Mouse (Mus musculus) megakaryocyte, embryonic 14.5 days (primary cell): ENCODE data around the gene Ppp2r5a. TPM values are rescaled to one million over a fixed set of nuclear protein-coding genes. Genes with fewer than 3 reads are reported as not detected.

Source experiments
- H3K27me3 ChIP-seq: replicated peaks from 2 replicates; pipeline ENCODE3; 2012; ENCODE audit warnings: inconsistent platforms
- H3K36me3 ChIP-seq: replicated peaks from 2 replicates; pipeline ENCODE3; 2012; ENCODE audit warnings: low read length, inconsistent platforms, mixed read lengths
- H3K4me1 ChIP-seq: 2 replicates; pipeline ENCODE4 v1.6.1; 2012; ENCODE audit warnings: inconsistent platforms
- H3K4me3 ChIP-seq: replicated peaks from 2 replicates; pipeline ENCODE3; 2012; ENCODE audit warnings: moderate library complexity, mild to moderate bottlenecking, inconsistent platforms
- H3K9me3 ChIP-seq: 2 replicates; pipeline ENCODE4 v1.6.1; 2012; ENCODE audit warnings: inconsistent platforms
- FLI1 ChIP-seq: IDR thresholded peaks from 2 replicates; pipeline ENCODE4 v1.6.1; 2012; ENCODE audit warnings: low read length, inconsistent platforms, mixed read lengths
- GATA1 ChIP-seq: IDR thresholded peaks from 3 replicates; pipeline ENCODE4 v1.6.1; 2012; ENCODE audit warnings: mixed read lengths, low read length, inconsistent platforms, borderline replicate concordance
- polyA plus RNA-seq: library from polyadenylated mRNA; stranded (reverse); fragments of >175 nt; gene quantifications from 2 replicates; pipeline ENCODE4 v1.2.3, GENCODE M21; 2012; ENCODE audit warnings: low replicate concordance; ENCODE audit not compliant: insufficient read depth

Gene Ppp2r5a
- polyA plus RNA-seq, 1 experiment = 55.5 TPM

DNA sequence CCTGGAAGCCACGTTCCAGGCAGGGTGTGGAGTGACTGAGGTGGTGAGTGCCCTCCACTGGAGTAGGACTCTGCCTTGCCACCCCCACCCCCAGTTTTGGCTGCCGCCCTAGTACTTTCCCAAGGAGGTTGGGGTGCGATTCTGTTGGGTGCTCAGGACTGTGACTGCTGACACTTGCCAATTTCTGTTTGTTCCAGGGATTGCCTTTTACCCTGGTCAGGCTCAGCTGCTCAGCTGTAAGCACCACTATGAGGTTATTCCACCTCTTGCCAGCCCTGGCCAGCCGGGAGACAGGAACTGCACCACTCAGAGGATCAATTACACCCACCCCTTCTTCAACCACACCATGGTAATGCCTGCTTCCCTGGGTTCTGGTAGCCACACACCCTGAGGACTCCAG, 62.5 kb downstream of the Ppp2r5a start:
- Histone ChIP-seq H3K27me3 (peaks cover 4% of the 10 kb centered on the region), H3K9me3 (peaks cover 15% of the 10 kb centered on the region), H3K4me1 (peaks cover 7% of the 10 kb centered on the region; the same call in 1 of the 2 replicates), H3K36me3 (peaks cover 82% of the 10 kb centered on the region), H3K4me3 (no peak overlapping the region)
- TF ChIP-seq GATA1 (no peak), FLI1 (no peak)

DNA sequence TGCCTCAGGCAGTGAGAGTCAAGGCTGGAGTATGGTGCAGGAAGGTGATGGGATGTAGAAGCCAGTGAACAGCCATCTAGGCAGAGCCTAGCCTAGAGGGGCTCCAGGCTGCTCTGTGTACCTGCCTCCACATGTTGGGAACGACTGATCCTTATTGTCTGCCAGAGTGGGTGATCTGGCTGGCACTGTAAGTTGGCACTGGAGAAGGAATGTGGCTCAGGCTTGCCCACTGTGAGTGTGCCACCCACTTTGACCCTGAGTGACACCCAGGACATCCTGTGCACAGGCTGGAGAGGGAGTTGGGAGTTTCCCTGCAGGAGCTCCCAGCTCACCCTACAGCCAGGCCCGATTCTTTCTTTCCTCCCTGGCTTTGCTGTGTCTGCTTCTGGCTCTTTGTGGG, 63.2 kb downstream of the Ppp2r5a start:
- TF ChIP-seq FLI1 = no peak
- no peak for TF ChIP-seq GATA1
- H3K36me3 ChIP-seq = peaks cover 76% of the 10 kb centered on the region

GRCm38 (mm10) chr1:191334500-191334899, 68.6 kb downstream of the Ppp2r5a start:
- peaks cover 10% of the 10 kb centered on the region for H3K9me3 ChIP-seq
- peaks cover 4% of the 10 kb centered on the region for H3K27me3 ChIP-seq
- TF ChIP-seq GATA1 (no peak), FLI1 (no peak)
- H3K4me1 ChIP-seq = peaks cover 14% of the 10 kb centered on the region
- H3K4me3 ChIP-seq = no peak overlapping the region
- peaks cover 55% of the 10 kb centered on the region for H3K36me3 ChIP-seq

More for the DNA sequence above, 63.2 kb downstream of the Ppp2r5a start:
- H3K4me1 ChIP-seq = peaks cover 3% of the 10 kb centered on the region; the same call in 1 of the 2 replicates
- peaks cover 15% of the 10 kb centered on the region for H3K9me3 ChIP-seq
- H3K4me3 ChIP-seq = no peak overlapping the region
- peaks cover 4% of the 10 kb centered on the region for H3K27me3 ChIP-seq

GRCm38 (mm10) chr1:191330356-191330755, 72.7 kb downstream of the Ppp2r5a start:
- no peak overlapping the region for H3K4me3 ChIP-seq
- no peaks in the 10 kb centered on the region for H3K9me3 ChIP-seq
- peaks cover 36% of the 10 kb centered on the region for H3K36me3 ChIP-seq
- H3K27me3 ChIP-seq = peaks cover 16% of the 10 kb centered on the region
- peaks cover 51% of the 10 kb centered on the region for H3K4me1 ChIP-seq
- no peak for TF ChIP-seq GATA1
- TF ChIP-seq FLI1 = no peak

GRCm38 (mm10) chr1:191328019-191328441, 75.0 kb downstream of the Ppp2r5a start:
- peaks cover 44% of the 10 kb centered on the region for H3K4me1 ChIP-seq
- H3K27me3 ChIP-seq = peaks cover 16% of the 10 kb centered on the region
- no peaks in the 10 kb centered on the region for H3K9me3 ChIP-seq
- TF ChIP-seq GATA1 (no peak), FLI1 (no peak)
- H3K4me3 ChIP-seq = peak overlapping the region; percentile 64
- peaks cover 27% of the 10 kb centered on the region for H3K36me3 ChIP-seq

GRCm38 (mm10) chr1:191327258-191327657, 75.8 kb downstream of the Ppp2r5a start:
- TF ChIP-seq FLI1 (no peak), GATA1 (no peak)
- Histone ChIP-seq H3K4me3 (peak overlapping the region; percentile 33), H3K27me3 (peaks cover 20% of the 10 kb centered on the region)

DNA sequence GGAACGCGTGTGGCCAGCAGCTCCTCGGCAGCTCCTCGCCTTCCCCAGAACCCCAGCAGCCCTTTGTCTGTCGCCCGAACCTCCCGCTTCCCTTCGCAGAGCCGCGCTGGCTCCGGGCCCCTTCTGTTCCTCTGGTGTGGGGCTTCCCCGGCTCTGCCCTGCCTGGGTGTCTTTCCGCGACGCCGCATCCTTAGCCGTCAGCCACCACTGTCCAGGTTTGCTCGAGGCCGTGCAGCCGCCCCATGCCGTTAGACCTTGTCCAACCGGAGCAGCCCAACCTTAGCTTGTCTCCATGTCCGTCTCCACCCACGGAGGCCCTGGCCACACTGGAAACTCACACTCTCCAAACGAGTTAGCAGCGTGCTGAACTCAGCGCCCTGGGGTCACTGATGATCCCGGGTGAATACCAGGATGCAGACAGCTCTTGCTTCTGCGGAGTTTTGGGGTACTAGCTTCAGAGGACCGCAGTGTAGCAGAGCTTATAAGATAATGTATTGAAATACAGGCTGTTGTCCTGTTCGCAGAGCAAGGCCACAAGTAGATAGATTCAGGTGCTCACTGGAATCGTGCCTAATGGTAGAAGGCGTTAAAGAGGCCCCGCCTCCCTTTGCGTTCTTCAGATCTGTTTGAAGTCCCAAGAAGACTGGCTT, 76.7 kb downstream of the Ppp2r5a start:
- Histone ChIP-seq H3K4me3 (peak overlapping the region; percentile 99), H3K27me3 (peaks cover 22% of the 10 kb centered on the region), H3K36me3 (peaks cover 17% of the 10 kb centered on the region), H3K9me3 (no peaks in the 10 kb centered on the region), H3K4me1 (peaks cover 41% of the 10 kb centered on the region)
- no peak for TF ChIP-seq GATA1
- TF ChIP-seq FLI1 = no peak

More at GRCm38 (mm10) chr1:191327258-191327657, 75.8 kb downstream of the Ppp2r5a start:
- H3K9me3 ChIP-seq = no peaks in the 10 kb centered on the region
- H3K4me1 ChIP-seq = peaks cover 41% of the 10 kb centered on the region
- peaks cover 22% of the 10 kb centered on the region for H3K36me3 ChIP-seq

DNA sequence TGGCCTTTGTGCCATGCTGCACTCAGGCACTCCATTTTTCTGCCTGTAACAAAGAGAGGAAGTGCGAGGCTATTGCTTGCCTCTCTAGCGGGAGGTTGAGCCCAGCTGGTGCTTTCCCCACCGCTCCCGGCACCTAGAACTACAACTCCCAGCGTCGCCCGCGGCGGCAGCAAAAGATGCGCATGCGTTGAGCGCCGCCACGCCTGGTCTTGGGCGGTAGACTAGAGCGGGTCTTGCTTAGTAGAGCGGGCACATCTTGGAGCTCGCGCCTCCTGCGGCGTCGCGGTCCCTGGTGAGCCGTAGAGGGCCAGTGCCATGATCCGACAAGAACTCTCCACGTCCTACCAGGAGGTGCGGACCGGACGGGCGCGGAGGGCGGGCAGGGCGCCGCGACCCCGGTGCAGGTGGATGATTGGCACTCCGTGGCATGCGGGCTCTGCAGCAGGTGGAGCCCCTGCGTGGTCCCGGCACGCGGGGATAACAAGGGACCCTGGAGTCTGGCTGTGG, 77.3 kb downstream of the Ppp2r5a start, which contains the start of gene Tmem206:
Gene Tmem206 (plus strand): TSS at position 187 of the 507 bp plus-strand sequence.
- Histone ChIP-seq H3K36me3 (peaks cover 11% of the 10 kb centered on the region), H3K27me3 (peaks cover 24% of the 10 kb centered on the region), H3K4me3 (peak within 1 kb of the TSS; percentile 99), H3K9me3 (peaks cover 1% of the 10 kb centered on the region; the same call in 1 of the 2 replicates), H3K4me1 (peaks cover 41% of the 10 kb centered on the region)
- TF ChIP-seq GATA1 (no peak), FLI1 (no peak)

- no peak for TF ChIP-seq FLI1
- TF ChIP-seq GATA1 = no peak
- Histone ChIP-seq H3K4me1 (peaks cover 41% of the 10 kb centered on the region), H3K4me3 (peak overlapping the region; percentile 99), H3K9me3 (peaks cover 4% of the 10 kb centered on the region; the same call in 1 of the 2 replicates), H3K36me3 (peaks cover 10% of the 10 kb centered on the region), H3K27me3 (peaks cover 25% of the 10 kb centered on the region)
Measured at GRCm38 (mm10) chr1:191324733-191325590, 78.1 kb downstream of the Ppp2r5a start.
